Mouse (Mus musculus): ENCODE data around the gene Wdr4.

DNA sequence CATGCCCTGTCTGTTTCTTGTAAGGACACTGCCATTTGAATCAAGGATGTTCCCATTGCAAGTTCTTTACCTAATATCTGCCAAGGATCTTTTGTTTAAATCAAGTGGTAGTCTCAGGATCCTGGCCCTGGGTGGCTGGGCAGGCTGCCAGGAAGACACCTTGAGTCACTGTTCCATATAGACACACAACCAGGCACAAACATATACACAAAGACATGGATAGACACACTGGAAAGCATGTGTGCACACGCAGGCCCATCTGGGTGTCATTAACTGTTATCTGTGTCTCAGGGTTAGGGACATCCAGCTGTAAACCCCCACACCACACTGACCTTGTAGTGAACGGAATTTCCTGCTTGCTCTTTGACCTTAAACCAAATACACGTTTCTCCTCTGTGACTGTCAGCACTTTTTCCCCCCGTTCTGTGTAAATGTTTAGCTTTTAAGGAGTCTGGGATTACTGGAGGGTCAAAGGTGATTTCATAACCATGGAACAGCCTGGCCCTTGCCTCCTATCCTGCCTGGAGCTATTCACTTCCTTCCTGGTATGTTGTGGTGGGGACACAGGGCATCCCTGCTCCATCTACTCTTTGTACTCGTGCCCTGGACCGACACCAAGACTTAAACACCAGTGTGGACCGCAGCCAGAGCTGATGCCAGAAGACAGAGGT lies 74.6 kb downstream of the Wdr4 start:
- TF ChIP-seq TCF12 (IDR thresholded peaks at IDR 0.05; ENCODE audit: insufficient read depth, poor library complexity, severe bottlenecking): no peak
- no peak for TF ChIP-seq MYOD1 (IDR thresholded peaks at IDR 0.05; ENCODE audit: control insufficient read depth in 1 of 3, insufficient read length in 2 of 3, low read depth in 2 of 3)
- TF ChIP-seq USF1 (IDR thresholded peaks at IDR 0.05; ENCODE audit: low read depth): no peak
- TF ChIP-seq POLR2A (IDR thresholded peaks at IDR 0.05; ENCODE audit: insufficient read length, low read depth): no peak

Data from myocyte (in vitro differentiated cells).